Mouse (Mus musculus): ENCODE results near the gene Olfr594. TPM values are rescaled to one million over a fixed set of nuclear protein-coding genes. Genes with fewer than 3 reads are reported as not detected.
"Not testable (repeated sequence)": the region's sequence is repeated elsewhere in the genome, so short reads cannot be mapped to it uniquely, and the experiment has no call there.

Olfr594 gene
- total RNA-seq (2017), result not detected in 2 replicates

DNA sequence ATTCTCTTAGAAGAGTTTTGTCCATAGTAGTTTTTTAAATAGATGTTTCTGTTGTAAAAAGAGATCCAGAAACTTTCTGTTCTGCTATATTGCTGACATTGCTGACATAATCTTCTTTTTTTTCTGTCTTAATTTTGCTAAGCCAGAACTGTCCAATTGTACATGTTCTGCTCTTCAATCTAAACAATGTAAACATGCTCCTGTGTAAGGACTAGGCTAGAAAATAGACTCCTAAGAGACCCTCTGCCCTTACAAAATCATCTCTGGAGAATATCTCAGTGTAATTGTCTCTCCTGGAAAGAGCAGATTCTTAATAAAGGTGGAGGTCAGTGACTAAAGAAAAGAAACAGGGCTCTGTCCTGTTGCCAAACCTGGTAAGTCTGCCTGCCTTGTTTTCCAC is at the start of gene Olfr594:
Gene Olfr594, plus strand, starts transcription at position 301 of the 400 bp plus-strand sequence.
- no peak for ATAC-seq (ENCODE audit: extremely low read depth, insufficient number of reproducible peaks, low FRiP score, poor library complexity, severe bottlenecking)

DNA sequence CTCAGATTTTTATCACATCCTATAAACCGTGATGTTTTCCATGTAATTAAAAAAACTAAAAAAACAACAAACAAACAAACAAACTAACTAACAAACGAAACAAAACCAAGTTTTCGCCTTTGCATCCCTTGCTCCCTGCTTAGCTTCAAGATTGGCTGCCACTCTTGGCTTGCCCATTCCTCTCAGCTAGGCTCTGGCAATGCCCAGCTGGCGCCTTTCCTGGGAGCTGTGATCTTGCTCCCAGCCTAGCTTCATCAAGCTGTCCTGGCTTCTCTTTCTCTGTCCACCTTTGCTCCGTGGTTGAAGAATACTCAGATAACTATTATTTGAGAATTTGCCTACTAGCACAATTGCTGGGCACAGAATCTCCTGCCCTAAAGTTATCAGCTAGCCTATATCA is 47.1 kb upstream of the Olfr594 start:
- ATAC-seq (ENCODE audit: extremely low read depth, insufficient number of reproducible peaks, low FRiP score, poor library complexity, severe bottlenecking), result no peak

DNA sequence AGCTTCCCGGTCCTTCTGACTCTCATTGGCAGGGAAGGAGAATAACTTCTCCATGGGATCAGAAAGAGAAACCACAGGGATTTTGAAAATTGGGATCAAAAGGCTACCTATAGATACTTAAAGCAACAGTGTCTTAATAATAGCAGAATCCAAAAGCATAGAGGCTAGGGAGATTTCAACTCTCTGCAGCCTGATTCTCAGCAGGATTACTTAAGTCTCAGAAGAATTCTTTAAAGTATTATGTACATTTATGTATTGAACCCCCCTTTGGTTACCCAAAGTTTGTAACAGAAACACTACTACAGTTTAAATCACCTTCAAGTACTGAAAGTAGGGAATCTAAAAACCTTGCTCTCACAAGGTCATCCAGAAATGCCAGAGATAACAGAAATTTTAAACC is 38.6 kb upstream of the Olfr594 start, which contains the start of gene Olfr591:
Gene Olfr591, minus strand, starts transcription at position 101 of the 400 bp plus-strand sequence.
- no peak for ATAC-seq (ENCODE audit: extremely low read depth, insufficient number of reproducible peaks, low FRiP score, poor library complexity, severe bottlenecking)

DNA sequence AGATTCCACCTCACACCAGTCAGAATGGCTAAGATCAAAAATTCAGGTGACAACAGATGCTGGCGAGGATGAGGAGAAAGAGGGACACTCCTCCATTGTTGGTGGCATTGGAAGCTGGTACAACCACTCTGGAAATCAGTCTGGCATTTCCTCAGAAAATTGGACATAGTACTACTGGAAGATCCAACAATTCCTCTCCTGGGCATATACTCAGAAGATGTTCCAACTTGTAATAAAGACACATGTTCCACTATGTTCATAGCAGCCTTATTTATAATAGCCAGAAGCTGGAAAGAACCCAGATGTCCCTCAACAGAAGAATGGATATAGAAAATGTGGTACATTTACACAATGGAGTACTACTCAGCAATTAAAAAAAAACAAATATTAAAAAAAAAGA is 32.3 kb upstream of the Olfr594 start, which contains the start of gene Olfr592:
Gene Olfr592, plus strand, starts transcription at position 301 of the 400 bp plus-strand sequence.
- not testable (repeated sequence) for ATAC-seq (ENCODE audit: extremely low read depth, insufficient number of reproducible peaks, low FRiP score, poor library complexity, severe bottlenecking)

DNA sequence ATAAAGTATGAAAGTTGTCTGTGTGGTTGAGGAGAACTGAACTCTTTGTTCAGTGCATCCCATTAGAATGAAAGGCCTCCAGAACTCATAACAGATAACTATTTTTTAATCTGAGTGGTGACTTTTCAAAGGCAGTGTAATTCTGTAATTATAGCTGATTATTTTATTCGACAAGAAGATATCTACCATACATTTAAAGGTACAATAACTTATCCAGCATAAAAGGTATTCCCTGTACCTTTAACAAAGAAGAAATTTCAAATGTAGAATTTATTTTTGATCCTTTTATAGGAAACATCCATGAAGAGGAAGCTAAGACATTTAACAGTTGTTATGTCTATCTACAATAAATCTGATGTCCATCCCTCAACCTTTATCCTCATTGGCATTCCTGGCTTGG is 5.2 kb upstream of the Olfr594 start, which contains the start of gene Olfr593:
Gene Olfr593, plus strand, starts transcription at position 301 of the 400 bp plus-strand sequence.
- no peak for ATAC-seq (ENCODE audit: extremely low read depth, insufficient number of reproducible peaks, low FRiP score, poor library complexity, severe bottlenecking)

DNA sequence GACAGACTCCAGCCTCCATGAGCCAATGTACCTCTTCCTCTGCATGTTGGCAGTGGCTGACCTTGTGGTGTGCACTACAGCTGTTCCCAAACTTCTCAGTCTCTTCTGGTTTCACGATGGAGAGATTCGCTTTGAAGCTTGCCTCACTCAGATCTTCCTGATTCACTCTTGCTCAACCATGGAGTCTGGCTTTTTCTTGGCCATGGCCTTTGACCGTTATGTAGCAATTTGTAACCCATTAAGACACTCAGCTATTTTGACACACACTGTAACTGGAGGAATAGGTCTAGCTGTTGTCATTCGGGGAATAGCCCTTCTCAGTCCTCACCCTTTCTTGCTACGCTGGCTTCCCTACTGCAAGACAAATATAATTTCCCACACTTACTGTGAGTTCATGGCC is 4.7 kb upstream of the Olfr594 start:
- not testable (repeated sequence) for ATAC-seq (ENCODE audit: extremely low read depth, insufficient number of reproducible peaks, low FRiP score, poor library complexity, severe bottlenecking)

DNA sequence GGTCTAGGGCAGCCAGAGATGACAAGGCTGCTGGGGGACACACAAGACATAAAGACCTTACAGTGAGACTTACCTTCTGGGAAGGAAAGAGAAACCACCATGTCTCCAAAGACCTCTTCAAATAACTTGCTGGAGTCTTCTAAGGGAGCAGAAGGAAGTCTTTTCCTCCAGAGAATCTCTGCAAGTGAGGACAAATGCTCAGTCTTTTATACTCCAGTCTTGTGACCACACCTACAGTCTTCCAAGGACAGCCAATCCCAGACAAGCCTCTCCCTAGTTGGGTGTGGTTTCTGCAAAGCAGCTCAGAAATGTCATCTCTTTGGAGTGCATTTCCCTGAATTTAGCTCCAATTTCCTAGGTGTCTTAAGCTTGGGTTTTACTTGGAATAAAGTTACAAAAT is 35.6 kb downstream of the Olfr594 start, which contains the start of gene Usp17ld:
Gene Usp17ld, minus strand, starts transcription at position 101 of the 400 bp plus-strand sequence.
- not testable (repeated sequence) for ATAC-seq (ENCODE audit: extremely low read depth, insufficient number of reproducible peaks, low FRiP score, poor library complexity, severe bottlenecking)

Other genes with a start within 250 kb of the Olfr594 start
- not detected in 2 replicates for gene Olfr577, start 241.1 kb upstream of the Olfr594 start, total RNA-seq (2017)
- gene Olfr578, start 227.7 kb upstream of the Olfr594 start, total RNA-seq (2017), result not detected in 2 replicates
- not detected in 2 replicates for gene Olfr582, start 179.0 kb upstream of the Olfr594 start, total RNA-seq (2017)
- gene Olfr583, start 165.7 kb upstream of the Olfr594 start, total RNA-seq (2017), result not detected in 2 replicates
- gene Olfr584, start 135.1 kb upstream of the Olfr594 start, total RNA-seq (2017), result not detected in 2 replicates
- gene Olfr585, start 119.3 kb upstream of the Olfr594 start, total RNA-seq (2017), result not detected in 2 replicates
- not detected in 2 replicates for gene Olfr586, start 91.4 kb upstream of the Olfr594 start, total RNA-seq (2017)
- not detected in 2 replicates for gene Olfr588-ps1, start 76.1 kb upstream of the Olfr594 start, total RNA-seq (2017)
- not detected in 2 replicates for gene Olfr589, start 60.6 kb upstream of the Olfr594 start, total RNA-seq (2017)
- gene Olfr591, start 38.7 kb upstream of the Olfr594 start, total RNA-seq (2017), result not detected in 2 replicates
- gene Olfr592, start 32.2 kb upstream of the Olfr594 start, total RNA-seq (2017), result not detected in 2 replicates
- not detected in 2 replicates for gene Olfr593, start 5.1 kb upstream of the Olfr594 start, total RNA-seq (2017)
- not detected in 2 replicates for gene Usp17ld, start 35.5 kb downstream of the Olfr594 start, total RNA-seq (2017)
- not detected in 2 replicates for gene Olfr596, start 88.7 kb downstream of the Olfr594 start, total RNA-seq (2017)
- not detected in 2 replicates for gene Olfr597, start 99.3 kb downstream of the Olfr594 start, total RNA-seq (2017)
- not detected in 2 replicates for gene Olfr598, start 106.6 kb downstream of the Olfr594 start, total RNA-seq (2017)
- gene Olfr599, start 118.9 kb downstream of the Olfr594 start, total RNA-seq (2017), result not detected in 2 replicates
- 0.23 TPM in 1 of 2 replicates, not detected in the other for gene Olfr600, start 132.7 kb downstream of the Olfr594 start, total RNA-seq (2017)
- not detected in 2 replicates for gene Olfr601, start 145.7 kb downstream of the Olfr594 start, total RNA-seq (2017)
- not detected in 2 replicates for gene Olfr603, start 169.2 kb downstream of the Olfr594 start, total RNA-seq (2017)
- gene Usp17lc, start 198.1 kb downstream of the Olfr594 start, total RNA-seq (2017), result not detected in 2 replicates
- not detected in 2 replicates for gene Olfr605, start 228.4 kb downstream of the Olfr594 start, total RNA-seq (2017)
- gene Olfr606, start 232.1 kb downstream of the Olfr594 start, total RNA-seq (2017), result not detected in 2 replicates
- not detected in 2 replicates for gene Olfr607, start 247.2 kb downstream of the Olfr594 start, total RNA-seq (2017)

Measured in neutrophil, adult 5-6 weeks (primary cell).